Mouse (Mus musculus) adrenal gland, postnatal 25 days (tissue): ENCODE measurements around the gene Numa1. TPM values are rescaled to one million over a fixed set of nuclear protein-coding genes. Genes with fewer than 3 reads are reported as not detected.
"Not testable (repeated sequence)": the region's sequence is repeated elsewhere in the genome, so short reads cannot be mapped to it uniquely, and the experiment has no call there.

Experiments
- DNase-seq: peaks from one replicate; pipeline ENCODE4 v3.0.0; 2021; ENCODE audit warnings: mixed read lengths
- long read RNA-seq: library from polyadenylated mRNA; stranded (forward); transcript quantifications from one replicate; pipeline ENCODE4 v2.0.0, GENCODE M21; 2021
- total RNA-seq: library from RNA; stranded (reverse); gene quantifications from 2 replicates; pipeline ENCODE4 v1.2.3, GENCODE M21; 2021

The Numa1 gene
- 168 and 210 TPM in 2 replicates for total RNA-seq
- long read RNA-seq, partial matches to known transcripts: 19 of 29 reads
- long read RNA-seq, other reads (novel, unspliced or antisense): 6 of 29 reads

GRCm38 (mm10) chr7:101933751-101934240 lies at the start of gene Numa1, which contains the start of gene Lrrc51:
Gene Numa1 (plus strand): TSS chr7:101934111.
Gene Lrrc51 (minus strand): TSS chr7:101933895.
- DNase-seq: peak; percentile 94

- no peak for DNase-seq
Measured at GRCm38 (mm10) chr7:101884160-101884559, 49.8 kb upstream of the Numa1 start.

GRCm38 (mm10) chr7:101886274-101886673 lies 47.6 kb upstream of the Numa1 start:
- DNase-seq: no peak

- no peak for DNase-seq
Measured at GRCm38 (mm10) chr7:101888460-101888859, 45.5 kb upstream of the Numa1 start.

- no peak for DNase-seq
Measured at GRCm38 (mm10) chr7:101895695-101896094, 38.2 kb upstream of the Numa1 start.

- DNase-seq: peak; percentile 93
Measured at GRCm38 (mm10) chr7:101896104-101897066, 37.5 kb upstream of the Numa1 start.

- no peak for DNase-seq
Measured at GRCm38 (mm10) chr7:101900331-101901097, 33.4 kb upstream of the Numa1 start.

GRCm38 (mm10) chr7:101901969-101902368 lies 31.9 kb upstream of the Numa1 start:
- DNase-seq: no peak

GRCm38 (mm10) chr7:101902846-101903245 lies 31.1 kb upstream of the Numa1 start:
- DNase-seq: no peak

GRCm38 (mm10) chr7:101905561-101906286 lies 28.2 kb upstream of the Numa1 start, which contains the start of gene Lamtor1:
Gene Lamtor1 (plus strand): TSS chr7:101905904.
- peak; percentile 99 for DNase-seq

GRCm38 (mm10) chr7:101906287-101906681 lies 27.6 kb upstream of the Numa1 start, which contains the start of gene Tomt:
Gene Tomt (minus strand): TSS chr7:101906359.
- DNase-seq: no peak

GRCm38 (mm10) chr7:101906696-101907095 lies 27.2 kb upstream of the Numa1 start:
- no peak for DNase-seq

- DNase-seq: no peak
Measured at GRCm38 (mm10) chr7:101908367-101908766, 25.5 kb upstream of the Numa1 start.

- DNase-seq: no peak
Measured at GRCm38 (mm10) chr7:101910138-101910537, 23.8 kb upstream of the Numa1 start.

GRCm38 (mm10) chr7:101911982-101912381 lies 21.9 kb upstream of the Numa1 start:
- no peak for DNase-seq

GRCm38 (mm10) chr7:101918071-101918470 lies 15.8 kb upstream of the Numa1 start:
- peak; percentile 63 for DNase-seq

- DNase-seq: not testable (repeated sequence)
Measured at GRCm38 (mm10) chr7:101925892-101926291, 8.0 kb upstream of the Numa1 start.

GRCm38 (mm10) chr7:101928093-101928492 lies 5.8 kb upstream of the Numa1 start:
- DNase-seq: no peak

GRCm38 (mm10) chr7:101932551-101932950 lies 1.4 kb upstream of the Numa1 start:
- no peak for DNase-seq

GRCm38 (mm10) chr7:101933300-101933699 lies 611 bp upstream of the Numa1 start:
- no peak for DNase-seq

GRCm38 (mm10) chr7:101935957-101936356 lies 2.0 kb downstream of the Numa1 start:
- DNase-seq: no peak

GRCm38 (mm10) chr7:101936996-101937395 lies 3.1 kb downstream of the Numa1 start:
- DNase-seq: no peak
